Mouse (Mus musculus) retina, postnatal 1 day (tissue): ENCODE measurements at regions not wholly inside any gene's neighbourhood (a gene's known extent, or its start where the extent isn't known, plus 50 kb on each side); places are given as distances from the start of the nearest gene placed in this dataset.
"Not testable (repeated sequence)": the region's sequence is repeated elsewhere in the genome, so short reads cannot be mapped to it uniquely, and the experiment has no call there.

Experiments used
- DNase-seq: peaks from one replicate; pipeline ENCODE4 v3.0.0-alpha.2; 2012

- no peak for DNase-seq
Observed at GRCm38 (mm10) chr9:51664876-51665275, 100.3 kb upstream of the Arhgap20 start.

GRCm38 (mm10) chr9:51668976-51669375 lies 96.2 kb upstream of the Arhgap20 start:
- DNase-seq: not testable (repeated sequence)

- DNase-seq: no peak
Observed at GRCm38 (mm10) chr9:51670531-51670930, 94.6 kb upstream of the Arhgap20 start.

- no peak for DNase-seq
Observed at GRCm38 (mm10) chr9:51686536-51686935, 78.6 kb upstream of the Arhgap20 start.

- no peak for DNase-seq
Observed at GRCm38 (mm10) chr9:51714326-51714725, 50.8 kb upstream of the Arhgap20 start.
